Mouse (Mus musculus): ENCODE results near the gene Itga5. TPM values are rescaled to one million over a fixed set of nuclear protein-coding genes. Genes with fewer than 3 reads are reported as not detected.
A peak's percentile ranks its signal among the peaks of the same experiment; 100 is the strongest.

Gene Itga5
- total RNA-seq, 4 experiments from 2014 or later, result 27.8 to 40.2 (median 33.7) TPM

DNA sequence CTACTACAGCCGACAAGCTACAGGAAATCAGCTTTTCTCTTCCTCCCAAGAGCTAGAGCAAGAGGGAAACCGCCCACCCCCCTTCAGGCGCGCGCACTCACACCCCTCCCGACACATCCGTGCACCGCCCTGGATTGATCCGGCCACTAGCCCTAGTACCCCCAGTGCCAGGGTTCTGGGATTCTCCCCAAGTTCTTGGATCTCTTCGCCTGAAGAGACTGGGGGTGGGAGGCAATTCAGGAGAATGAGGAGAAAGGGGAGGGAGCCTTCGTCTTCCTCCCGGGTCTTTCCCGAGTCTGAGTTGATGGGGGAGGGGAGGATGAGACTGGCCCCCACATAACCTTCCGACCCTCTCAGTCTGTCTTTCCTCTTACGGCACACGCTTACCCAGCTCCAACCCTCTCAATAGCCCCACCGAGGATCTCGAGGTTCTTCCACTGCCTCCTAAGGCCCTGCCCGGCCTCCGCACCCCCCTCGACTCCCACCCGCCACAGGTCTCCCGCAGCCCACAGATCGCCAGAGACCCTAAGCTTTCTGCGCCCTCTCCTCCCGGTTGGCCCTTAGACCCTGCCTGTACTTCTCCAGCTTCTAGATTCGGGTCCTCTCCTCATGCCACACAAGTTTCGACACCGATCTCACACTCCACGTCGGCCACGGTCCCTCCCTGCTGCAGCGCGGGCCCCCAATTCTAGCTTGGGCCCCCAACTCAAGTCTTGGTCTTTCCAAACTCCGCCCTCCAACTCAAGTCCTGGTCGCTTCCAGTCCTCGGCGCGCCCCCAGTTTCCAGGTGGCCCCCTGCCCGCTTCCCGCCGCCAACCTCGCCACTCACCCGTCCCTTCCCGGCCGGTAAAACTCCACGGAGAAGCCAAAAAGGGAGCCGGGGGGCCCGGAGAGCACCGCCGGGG is 840 bp downstream of the Itga5 start:
- peak; percentile 73 for DNase-seq (ENCODE audit: low spot score)

GRCm38 (mm10) chr15:103364761-103365160 is 1.8 kb downstream of the Itga5 start:
- DNase-seq (ENCODE audit: low spot score), result no peak

- no peak for DNase-seq (ENCODE audit: low spot score)
Observed at GRCm38 (mm10) chr15:103363809-103364208, 2.8 kb downstream of the Itga5 start.

GRCm38 (mm10) chr15:103362950-103363349 is 3.6 kb downstream of the Itga5 start:
- no peak for DNase-seq (ENCODE audit: low spot score)

- DNase-seq (ENCODE audit: low spot score), result no peak
Observed at GRCm38 (mm10) chr15:103362333-103362732, 4.2 kb downstream of the Itga5 start.

GRCm38 (mm10) chr15:103361269-103361668 is 5.3 kb downstream of the Itga5 start:
- no peak for DNase-seq (ENCODE audit: low spot score)

DNA sequence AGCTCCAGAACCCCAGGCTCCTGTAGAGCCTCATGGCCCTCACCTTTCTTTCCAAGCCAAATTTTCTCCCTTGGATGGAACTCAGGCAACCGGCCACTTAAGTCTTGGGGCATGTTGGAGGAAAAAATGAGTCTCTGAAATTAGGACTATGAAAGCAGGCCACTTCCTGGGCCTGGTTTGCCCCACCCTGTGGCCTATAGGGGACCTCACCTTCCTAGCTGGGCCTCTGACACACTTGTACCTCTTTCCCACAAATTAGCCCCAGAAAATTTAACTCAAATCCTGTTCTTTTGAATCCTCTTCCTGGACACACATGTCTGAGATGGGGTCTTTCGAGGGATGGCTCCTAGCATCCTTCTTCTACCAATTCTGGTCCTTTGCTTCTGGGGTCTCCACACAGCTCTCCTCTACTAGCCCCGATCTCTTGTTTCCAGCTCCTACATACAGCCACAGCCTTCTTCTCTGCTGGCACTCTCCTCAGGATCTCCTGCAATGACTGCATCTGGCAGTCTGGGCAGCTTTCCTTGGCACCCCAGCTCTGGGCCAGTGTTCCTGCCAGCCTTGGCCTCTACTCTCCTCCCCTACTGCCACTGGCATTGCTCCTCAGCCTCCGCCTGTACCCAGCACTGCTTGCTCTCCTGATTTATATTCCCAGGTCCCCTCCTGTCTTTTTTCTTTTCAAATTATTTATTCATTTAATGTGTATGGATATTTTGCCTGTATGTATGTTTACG is 6.5 kb downstream of the Itga5 start:
- no peak for DNase-seq (ENCODE audit: low spot score)

GRCm38 (mm10) chr15:103359122-103359510 is 7.4 kb downstream of the Itga5 start:
- no peak for DNase-seq (ENCODE audit: low spot score)

DNA sequence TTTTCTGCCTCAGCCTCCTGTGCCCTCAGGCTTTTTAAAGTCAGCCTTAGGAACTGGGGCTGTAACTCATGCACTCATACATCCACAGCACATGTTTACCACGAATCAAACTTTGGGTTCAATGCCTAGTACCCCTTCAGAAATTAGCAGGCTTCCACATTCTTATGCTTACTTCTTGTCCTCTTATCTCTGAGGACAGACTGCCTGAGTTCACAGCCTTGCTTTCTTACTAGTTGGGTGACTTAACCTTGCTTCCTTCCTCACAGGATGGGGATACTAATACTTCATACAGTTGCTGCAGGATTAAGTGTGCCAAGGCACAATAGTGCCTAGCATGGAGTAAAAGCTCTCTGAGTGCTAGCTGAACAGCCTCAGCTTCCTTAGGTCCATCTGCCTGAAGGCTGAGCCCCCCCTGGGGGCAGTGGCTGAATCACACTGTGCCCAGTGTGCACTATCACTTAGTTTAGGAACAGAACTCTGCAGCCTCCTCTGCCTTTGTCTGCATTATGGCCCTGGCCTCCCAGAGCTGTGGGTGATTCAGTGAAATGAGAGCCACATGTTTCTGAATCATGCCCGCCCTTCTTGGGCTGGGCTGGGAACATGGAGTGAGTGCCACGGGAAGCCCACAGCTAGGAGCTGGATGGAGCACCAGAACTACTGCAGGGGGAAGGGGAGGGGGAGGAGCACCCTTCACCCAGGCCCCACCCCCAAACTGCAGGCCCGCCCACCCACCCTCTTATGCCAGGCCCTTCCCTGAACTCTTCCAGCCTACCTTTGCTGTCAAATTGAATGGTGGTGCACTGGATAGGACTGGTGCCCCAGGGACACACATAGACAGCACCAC is 8.1 kb downstream of the Itga5 start:
- DNase-seq (ENCODE audit: low spot score), result no peak

DNA sequence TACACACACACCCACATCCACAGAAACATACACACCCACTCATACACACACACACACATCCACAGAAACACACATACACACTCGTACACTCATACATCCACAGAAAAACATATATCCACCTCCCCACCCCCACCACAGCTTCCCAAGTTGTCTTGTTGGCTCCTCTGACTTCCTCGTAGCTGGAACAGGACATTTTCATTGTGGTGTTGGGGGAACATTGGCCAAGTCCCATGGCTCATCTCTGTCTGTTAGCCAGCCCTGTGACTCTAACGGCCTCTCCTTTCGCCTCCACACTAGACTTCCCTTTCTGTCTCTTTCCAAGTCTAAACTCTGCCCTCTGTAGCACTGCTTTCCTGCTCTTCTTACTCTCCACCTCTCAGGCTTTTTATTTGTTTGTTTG is 8.7 kb downstream of the Itga5 start:
- DNase-seq (ENCODE audit: low spot score), result no peak

DNA sequence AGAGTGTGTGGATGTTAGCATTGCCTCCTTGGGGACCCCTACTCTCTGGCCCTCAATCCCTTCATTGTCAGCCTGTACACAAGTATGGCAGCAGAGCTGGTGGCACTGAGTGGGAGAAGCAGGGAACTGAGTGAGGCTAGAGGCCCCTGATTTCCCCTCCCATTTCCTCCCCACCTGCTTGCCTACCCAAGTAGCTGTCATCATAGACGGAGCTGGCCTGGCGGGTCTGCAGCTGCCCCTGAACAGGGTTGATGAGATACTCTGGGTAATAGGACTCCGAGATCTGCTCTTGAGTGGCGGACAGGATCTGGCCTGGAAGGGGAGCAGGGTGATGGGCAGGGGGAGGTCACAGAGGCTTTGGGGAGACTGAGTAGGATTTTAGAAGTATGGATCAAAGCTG is 10.4 kb downstream of the Itga5 start:
- DNase-seq (ENCODE audit: low spot score), result no peak

DNA sequence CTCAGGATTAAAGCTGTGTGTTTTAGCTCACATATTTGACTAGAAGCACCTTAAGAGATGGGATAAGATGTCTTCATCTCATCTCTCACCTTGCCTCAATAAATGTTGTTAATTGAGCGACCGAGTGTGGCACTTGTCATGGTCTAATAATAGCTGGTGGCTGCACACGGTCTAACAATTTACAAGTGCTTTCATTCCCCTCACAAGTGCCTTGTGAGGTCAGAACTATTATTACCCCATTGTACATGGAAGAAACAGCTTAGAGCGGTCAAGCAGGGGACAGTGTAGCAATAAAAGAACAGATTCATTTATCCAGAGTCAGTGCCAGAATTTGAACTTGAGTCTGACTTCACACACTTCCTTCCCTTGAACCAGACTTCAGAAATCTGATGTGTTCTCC is 11.1 kb downstream of the Itga5 start:
- no peak for DNase-seq (ENCODE audit: low spot score)

GRCm38 (mm10) chr15:103354690-103355089 is 11.9 kb downstream of the Itga5 start:
- DNase-seq (ENCODE audit: low spot score), result no peak

- DNase-seq (ENCODE audit: low spot score), result no peak
Observed at GRCm38 (mm10) chr15:103353511-103354256, 12.9 kb downstream of the Itga5 start.

GRCm38 (mm10) chr15:103352856-103353255 is 13.7 kb downstream of the Itga5 start:
- no peak for DNase-seq (ENCODE audit: low spot score)

- DNase-seq (ENCODE audit: low spot score), result no peak
Observed at GRCm38 (mm10) chr15:103347275-103347684, 19.3 kb downstream of the Itga5 start.

DNA sequence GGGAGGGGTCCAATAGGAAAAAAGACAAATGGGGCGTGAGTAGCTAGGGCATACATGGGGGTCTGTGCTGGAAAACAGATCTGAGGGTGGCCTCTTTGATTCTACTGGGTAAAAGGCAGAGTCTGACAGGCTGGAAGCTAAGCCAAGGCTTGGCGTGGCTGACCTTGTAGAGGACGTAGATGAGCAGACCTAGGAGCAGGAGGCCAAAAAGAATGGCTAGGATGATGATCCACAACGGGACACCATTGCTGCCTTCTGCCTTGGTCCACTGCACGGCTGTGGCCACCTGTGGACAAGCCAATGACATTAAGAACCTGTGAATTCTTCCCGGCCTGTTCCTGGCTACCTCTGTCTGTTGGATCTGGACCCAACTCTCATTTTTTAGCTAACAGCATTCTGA is 20.8 kb downstream of the Itga5 start:
- no peak for DNase-seq (ENCODE audit: low spot score)

GRCm38 (mm10) chr15:103343556-103343955 is 23.0 kb downstream of the Itga5 start:
- DNase-seq (ENCODE audit: low spot score), result no peak

DNA sequence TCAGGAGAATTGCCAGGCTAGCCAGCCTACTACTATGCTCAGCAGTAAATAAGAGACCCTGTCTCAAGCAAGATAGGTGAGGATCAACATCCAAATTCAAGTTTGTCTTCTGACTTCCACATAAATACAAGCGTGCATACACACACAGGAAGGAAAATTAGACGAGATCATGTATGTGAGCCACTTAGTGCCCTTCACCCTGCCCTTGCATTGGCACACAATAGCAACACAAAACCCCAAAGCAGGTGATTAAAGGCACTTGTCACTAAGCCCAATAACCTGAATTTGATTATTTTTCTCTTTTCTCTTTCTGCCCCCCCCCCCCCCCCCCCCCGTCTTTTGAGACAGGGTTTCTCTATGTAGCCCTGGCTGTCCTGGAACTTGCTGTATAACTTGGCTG is 23.6 kb downstream of the Itga5 start:
- DNase-seq (ENCODE audit: low spot score), result no peak

GRCm38 (mm10) chr15:103342415-103342814 is 24.1 kb downstream of the Itga5 start:
- DNase-seq (ENCODE audit: low spot score), result peak; percentile 84

DNA sequence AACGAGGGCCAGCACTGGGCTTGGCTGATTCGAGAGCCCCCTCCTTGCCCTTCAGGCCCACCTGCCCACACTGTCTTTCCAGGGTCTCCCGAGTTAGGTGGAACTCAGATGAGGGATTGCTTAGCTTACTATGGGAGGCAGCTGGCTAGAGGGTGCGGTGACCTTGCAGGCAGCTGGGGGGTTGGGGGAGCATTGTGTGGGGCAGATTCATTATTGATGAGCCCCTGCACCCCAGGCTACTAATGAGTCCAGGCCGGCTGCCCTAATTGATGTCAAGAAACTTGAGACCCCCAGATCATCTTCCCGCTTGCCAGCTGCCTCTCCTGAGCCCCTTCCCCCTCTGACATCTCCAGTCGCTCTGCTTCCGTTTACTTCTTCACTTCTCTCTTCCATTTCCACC is 25.0 kb downstream of the Itga5 start:
- no peak for DNase-seq (ENCODE audit: low spot score)
